Mouse (Mus musculus) gastrocnemius, postnatal 25 days (tissue): ENCODE data around the gene Dnah9. TPM values are rescaled to one million over a fixed set of nuclear protein-coding genes. Genes with fewer than 3 reads are reported as not detected.

Experiments used
- DNase-seq: peaks from one replicate; pipeline ENCODE4 v3.0.0; 2022
- total RNA-seq, 2 experiments: library from RNA; stranded (reverse); gene quantifications; 1 replicate in 1 of 2; 2 replicates in 1 of 2; pipeline ENCODE4 v1.2.3; 2021

The Dnah9 gene
- total RNA-seq, 2 experiments from 2014 or later = not detected

DNA sequence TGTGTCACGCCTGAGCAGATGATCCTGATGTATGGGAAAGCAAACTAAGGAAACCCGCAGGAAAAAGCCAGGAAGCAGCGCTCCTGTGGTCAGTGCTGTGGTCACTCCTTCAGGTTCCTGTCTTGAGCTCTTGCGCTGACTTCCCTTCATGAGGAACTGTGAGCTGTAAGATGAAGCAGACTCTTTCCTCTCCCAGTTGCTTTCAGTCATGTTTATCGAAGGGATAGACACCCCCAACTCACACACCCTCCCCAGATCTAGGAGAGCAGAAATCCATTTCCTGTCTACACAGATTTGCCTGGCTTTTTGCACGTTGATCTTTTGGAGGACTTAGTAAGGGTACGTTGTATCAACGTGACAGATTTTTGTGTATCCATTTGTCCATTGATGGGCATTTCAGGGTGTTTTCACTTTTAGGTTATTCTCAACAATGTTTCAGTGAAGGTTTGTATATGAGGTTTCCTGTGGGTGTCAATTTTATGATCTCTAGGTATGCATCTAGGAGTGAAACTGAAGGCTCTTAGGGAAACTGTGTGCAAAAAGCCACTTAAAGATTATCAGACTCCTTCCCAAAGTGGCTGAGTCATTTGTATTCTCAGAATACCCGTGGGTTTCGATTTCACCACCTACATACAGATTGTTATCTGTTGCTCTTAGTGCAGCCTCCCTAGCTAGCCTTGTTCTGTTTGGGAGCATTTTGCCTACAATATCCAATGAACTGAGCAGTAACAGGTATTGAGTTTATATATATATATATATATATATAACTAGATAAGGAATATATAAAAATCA is 373.7 kb downstream of the Dnah9 start:
- no peak for DNase-seq

DNA sequence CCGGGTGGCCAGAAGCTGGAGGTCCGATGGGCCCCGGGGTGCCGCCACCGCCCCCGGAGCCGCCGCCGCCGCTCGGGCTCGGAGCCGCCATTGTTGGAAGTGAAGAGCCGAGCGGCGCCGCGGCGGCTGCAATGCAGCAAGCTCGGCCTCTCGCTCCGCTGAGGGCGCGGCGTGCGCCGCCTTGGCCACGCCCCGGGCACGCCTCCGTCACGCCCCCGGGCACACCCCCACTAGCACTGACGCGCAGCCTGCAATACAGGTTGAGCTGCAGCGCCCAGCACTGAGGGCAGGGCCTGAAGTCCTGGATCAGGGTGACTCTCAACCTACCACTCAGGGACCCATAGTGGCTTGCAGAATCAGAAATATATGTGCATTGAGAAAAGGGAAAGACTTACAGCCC is 380.2 kb downstream of the Dnah9 start, which contains the start of gene Map2k4:
Gene Map2k4 (minus strand): TSS at position 144 of the 400 bp plus-strand sequence.
- peak; percentile 94 for DNase-seq

DNA sequence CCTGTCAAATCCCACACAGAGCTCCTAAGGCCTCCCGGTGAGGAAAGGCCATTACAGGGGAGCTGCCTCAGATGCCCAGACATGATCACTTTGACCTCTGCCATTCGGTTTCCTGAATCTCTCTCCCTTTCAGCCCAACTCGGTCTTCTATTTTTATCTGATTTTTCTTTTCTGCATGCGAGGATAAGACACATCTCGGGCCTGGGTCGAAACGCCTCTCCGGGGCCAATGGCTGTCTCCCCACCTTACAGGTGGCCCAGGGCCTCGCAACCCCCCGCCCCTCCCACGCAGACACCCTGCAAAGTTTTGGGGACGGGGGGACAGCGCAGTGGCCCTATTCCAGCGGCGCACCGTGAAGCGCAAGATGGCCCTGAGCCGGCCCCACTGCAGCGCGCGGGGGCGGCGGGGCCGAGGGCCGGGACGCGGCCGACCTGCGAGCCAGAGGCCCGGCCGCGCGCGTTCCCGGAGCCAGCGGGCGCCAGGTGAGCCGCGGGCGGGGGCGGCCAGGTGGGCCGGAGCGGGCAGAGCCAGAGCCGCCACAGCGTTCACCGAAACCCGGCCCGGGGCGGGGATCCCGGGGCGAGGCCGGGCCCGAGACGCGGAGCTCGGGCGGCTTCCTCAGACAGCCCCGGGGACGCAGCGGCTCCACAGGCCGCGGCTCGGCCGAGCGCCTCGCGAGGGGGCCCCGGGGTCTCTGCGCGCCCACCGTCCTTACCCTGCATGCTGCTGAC is 380.8 kb downstream of the Dnah9 start:
- no peak for DNase-seq

DNA sequence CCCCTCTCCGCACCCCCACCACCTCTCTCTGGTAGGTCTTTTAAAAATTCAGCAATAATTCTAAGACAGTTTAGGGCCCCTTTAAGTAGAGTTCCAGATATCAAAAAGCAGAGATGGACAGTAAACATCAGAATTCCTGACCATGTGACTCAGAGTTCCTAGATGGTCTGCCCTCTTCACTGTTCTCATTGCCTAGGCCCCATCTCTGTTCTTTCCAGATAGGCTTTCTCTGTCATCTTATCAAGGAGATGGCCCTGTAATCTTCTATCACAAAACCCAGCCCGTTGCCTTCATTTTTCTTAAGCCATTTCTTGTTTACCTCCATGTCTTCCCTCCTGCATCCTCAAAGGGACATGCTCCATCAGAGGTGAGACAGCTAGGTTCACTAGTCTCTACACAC is 382.2 kb downstream of the Dnah9 start:
- no peak for DNase-seq

DNA sequence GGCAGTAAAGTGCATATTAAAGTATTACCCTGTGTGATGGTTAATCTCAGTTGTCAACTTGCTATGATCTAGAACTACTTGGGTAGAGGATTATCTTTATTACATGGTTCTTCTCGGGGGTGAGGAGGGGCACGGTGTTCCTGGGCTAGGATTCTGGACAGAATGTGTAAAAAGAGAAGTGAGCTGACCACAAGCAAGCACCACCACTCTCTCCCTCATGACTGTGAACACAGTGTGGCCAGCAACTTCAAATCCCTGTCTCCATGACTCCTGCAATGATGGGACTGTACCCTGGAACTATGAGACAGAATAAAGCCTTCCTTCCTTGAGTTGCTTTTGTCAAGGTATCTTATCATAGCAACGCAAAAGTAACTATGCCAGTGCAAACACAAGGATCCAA is 386.8 kb downstream of the Dnah9 start:
- no peak for DNase-seq
